Mouse (Mus musculus) B cell, adult 67 days (primary cell): ENCODE results near the gene Fap. TPM values are rescaled to one million over a fixed set of nuclear protein-coding genes. Genes with fewer than 3 reads are reported as not detected.

Experiments
- total RNA-seq, 2 experiments: library from RNA; stranded (reverse); gene quantifications; 4 replicates each; pipeline ENCODE4 v1.2.4; 2023

The Fap gene
- total RNA-seq: under 1 TPM in 1 of 2 experiments, not detected in 1; 0.64 TPM

GRCm38 (mm10) chr2:62573753-62574159, at the start of gene Fap:
Gene Fap (minus strand): TSS chr2:62574075.

GRCm38 (mm10) chr2:62483550-62483949, 90.3 kb downstream of the Fap start, which contains the start of gene Gcg:
Gene Gcg (minus strand): TSS chr2:62483650.

Other genes starting within 250 kb of the Fap start
- 100 to 1,000 TPM; 101 to 103 TPM for gene Dpp4, start 161.8 kb downstream of the Fap start, total RNA-seq
- gene Gcg, start 90.4 kb downstream of the Fap start, total RNA-seq: not detected
- gene Ifih1, start 72.2 kb upstream of the Fap start, total RNA-seq: 1 to 10 TPM; 2.5 to 3.4 TPM
- gene Gca, start 90.2 kb upstream of the Fap start, total RNA-seq: under 1 TPM; 0.50 to 0.93 TPM